Mouse (Mus musculus) forebrain, embryonic 14.5 days (tissue): ENCODE measurements at regions not wholly inside any gene's neighbourhood (a gene's known extent, or its start where the extent isn't known, plus 50 kb on each side); places are given as distances from the start of the nearest gene placed in this dataset.

Experiments
- ATAC-seq: fragments of 200-750 bp; cut with Nextera tagmentation; 2 replicates; pipeline ENCODE4 v1.8.0; 2017; ENCODE audit warnings: mild to moderate bottlenecking, moderate library complexity
- DNase-seq: peaks from one replicate; pipeline ENCODE4 v3.0.0-alpha.2; 2015; ENCODE audit warnings: low spot score
- H3K27ac ChIP-seq: fragments of 300-500 bp; sonication (generic); 2 replicates; pipeline ENCODE4 v1.5.1; 2014; ENCODE audit warnings: low read depth, mild to moderate bottlenecking, control low read depth, low read length, moderate library complexity
- H3K27me3 ChIP-seq: fragments of 300-500 bp; sonication (generic); replicated peaks from 2 replicates; pipeline ENCODE4 v1.6.1; 2014; ENCODE audit warnings: low read length, control low read depth, mixed read lengths; ENCODE audit not compliant: control insufficient read depth, insufficient read depth
- H3K36me3 ChIP-seq: fragments of 300-500 bp; sonication (generic); 2 replicates; pipeline ENCODE4 v1.6.1; 2014; ENCODE audit warnings: low read length, control low read depth; ENCODE audit not compliant: control insufficient read depth, insufficient read depth
- H3K4me1 ChIP-seq: fragments of 300-500 bp; sonication (generic); 2 replicates; pipeline ENCODE4 v1.6.1; 2014; ENCODE audit warnings: antibody characterized with exemption, low read length, control low read depth; ENCODE audit not compliant: control insufficient read depth, insufficient read depth
- H3K4me2 ChIP-seq: fragments of 300-500 bp; sonication (generic); 2 replicates; pipeline ENCODE4 v1.6.1; 2014; ENCODE audit warnings: mild to moderate bottlenecking, control low read depth, low read length
- H3K4me3 ChIP-seq: fragments of 300-500 bp; sonication (generic); 2 replicates; pipeline ENCODE4 v1.5.1; 2014; ENCODE audit warnings: low read depth, low read length, control low read depth
- H3K9ac ChIP-seq: fragments of 300-500 bp; sonication (generic); 2 replicates; pipeline ENCODE4 v1.6.1; 2014; ENCODE audit warnings: mild to moderate bottlenecking, low read length, control low read depth, moderate library complexity
- H3K9me3 ChIP-seq: fragments of 300-500 bp; sonication (generic); replicated peaks from 2 replicates; pipeline ENCODE4 v1.6.1; 2016; ENCODE audit warnings: low read length, control low read depth, mixed read lengths; ENCODE audit not compliant: control insufficient read depth
- WGBS: fragments of 180-500 bp; shearing (Covaris S2); extraction: QIAGEN DNeasy Blood & Tissue Kit; methylation state at CpG from one replicate; pipeline ENCODE4 v1.1.7; 2014; 5-methylcytosine and 5-hydroxymethylcytosine counted together

DNA sequence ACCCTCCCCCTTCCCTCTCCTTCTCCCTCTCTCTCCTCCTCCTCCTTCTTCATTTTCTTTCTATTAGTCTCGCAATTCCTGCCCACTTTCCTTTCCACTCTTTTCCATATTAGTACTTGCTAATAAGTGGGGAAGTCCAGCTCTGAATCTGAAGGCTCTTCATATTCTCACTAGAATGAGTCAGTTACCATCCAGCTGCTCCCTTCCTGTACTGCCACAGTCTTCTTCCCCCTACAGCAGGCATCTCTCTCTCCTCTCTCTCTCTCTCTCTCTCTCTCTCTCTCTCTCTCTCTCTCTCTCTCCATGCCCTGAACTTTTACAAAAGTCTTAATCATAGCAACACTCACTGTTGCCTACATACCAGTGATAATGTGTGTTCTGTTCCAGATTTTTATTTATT, 226.6 kb upstream of the Pter start:
- Histone ChIP-seq H3K36me3 (no peaks in the 10 kb centered on the region), H3K27ac (no peak overlapping the region), H3K9me3 (no peaks in the 10 kb centered on the region), H3K4me2 (no peak overlapping the region), H3K9ac (no peak overlapping the region), H3K4me1 (no peaks in the 10 kb centered on the region), H3K4me3 (no peak overlapping the region), H3K27me3 (no peaks in the 10 kb centered on the region)
- WGBS, result 68% methylated on average over 1 of the region's 1 CpGs
- ATAC-seq (no peak), DNase-seq (no peak)

DNA sequence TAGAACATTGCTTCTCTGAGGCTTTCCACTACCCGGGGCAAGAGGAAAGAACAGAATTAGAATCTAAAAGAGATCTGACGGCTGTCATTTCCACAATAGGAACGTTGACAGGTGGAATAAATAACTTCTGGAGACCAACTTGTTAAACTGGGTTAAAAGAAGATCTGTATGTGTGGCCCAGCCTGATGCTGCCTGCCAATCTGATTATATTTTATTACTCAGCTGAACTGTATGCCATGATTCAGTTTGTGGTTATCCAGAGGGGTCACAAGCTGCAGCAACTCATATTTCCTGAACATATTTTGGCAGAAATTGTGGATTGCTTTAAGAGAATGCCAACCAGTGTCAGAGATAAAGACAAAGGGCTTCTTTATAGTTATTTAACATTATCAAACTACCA, 224.5 kb upstream of the Pter start:
- Histone ChIP-seq H3K27me3 (no peaks in the 10 kb centered on the region), H3K9me3 (no peaks in the 10 kb centered on the region), H3K9ac (no peak overlapping the region), H3K4me2 (no peak overlapping the region), H3K36me3 (no peaks in the 10 kb centered on the region), H3K4me3 (no peak overlapping the region), H3K4me1 (no peaks in the 10 kb centered on the region), H3K27ac (no peak overlapping the region)
- WGBS, result 66% methylated on average over 3 of the region's 3 CpGs
- DNase-seq, result no peak
- ATAC-seq, result no peak

DNA sequence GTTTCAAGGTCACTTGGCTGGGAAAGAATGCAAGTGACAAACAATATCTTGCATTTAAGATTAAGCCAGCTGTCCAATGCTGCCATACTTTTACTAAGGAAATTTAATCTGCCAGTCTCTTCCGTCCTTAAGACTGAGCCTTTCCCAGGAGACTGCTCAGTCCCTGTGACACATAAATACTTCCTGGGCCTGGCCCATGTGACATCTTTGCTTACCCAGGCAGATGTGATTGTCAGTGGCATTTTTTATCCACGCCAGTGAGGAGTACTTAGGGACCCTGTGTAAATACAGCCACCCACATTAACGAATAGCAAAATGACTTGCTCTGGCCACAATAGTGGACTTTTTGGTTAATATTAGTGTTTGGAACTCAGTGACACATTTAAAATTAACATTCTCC, 216.3 kb upstream of the Pter start:
- Histone ChIP-seq H3K9me3 (no peaks in the 10 kb centered on the region), H3K4me3 (no peak overlapping the region), H3K36me3 (no peaks in the 10 kb centered on the region), H3K27me3 (no peaks in the 10 kb centered on the region), H3K27ac (no peak overlapping the region), H3K4me2 (no peak overlapping the region), H3K4me1 (no peaks in the 10 kb centered on the region), H3K9ac (no peak overlapping the region)
- WGBS, result 65% methylated on average over 3 of the region's 3 CpGs
- no peak for DNase-seq
- ATAC-seq, result no peak

- Histone ChIP-seq H3K27me3 (no peaks in the 10 kb centered on the region), H3K27ac (no peak overlapping the region), H3K4me1 (no peaks in the 10 kb centered on the region), H3K9ac (no peak overlapping the region), H3K4me2 (peak overlapping the region; percentile 21; the same call in 1 of the 2 replicates), H3K9me3 (no peaks in the 10 kb centered on the region), H3K36me3 (no peaks in the 10 kb centered on the region), H3K4me3 (no peak overlapping the region)
- DNase-seq (peak; percentile 84), ATAC-seq (peak; percentile 69)
- 37% methylated on average over 16 of the region's 16 CpGs for WGBS
Observed at GRCm38 (mm10) chr2:12709156-12709923, 214.5 kb upstream of the Pter start.

DNA sequence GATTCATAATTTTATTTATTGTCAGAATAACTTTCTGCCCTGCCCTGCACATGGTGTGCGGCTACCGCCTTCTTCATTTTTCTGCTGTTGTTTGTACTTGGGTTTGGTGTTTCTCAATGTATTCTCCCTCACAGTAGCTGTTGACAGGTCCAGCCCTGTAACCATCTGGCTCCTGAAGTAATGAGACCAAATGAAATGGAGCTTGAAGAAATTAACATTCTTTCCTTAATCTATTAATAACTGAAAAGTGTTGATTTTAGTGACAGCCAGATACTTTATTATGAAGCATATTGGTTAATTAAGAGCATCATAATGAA, 214.0 kb upstream of the Pter start:
- Histone ChIP-seq H3K4me1 (no peaks in the 10 kb centered on the region), H3K4me2 (peak overlapping the region; percentile 21; the same call in 1 of the 2 replicates), H3K9me3 (no peaks in the 10 kb centered on the region), H3K4me3 (no peak overlapping the region), H3K27me3 (no peaks in the 10 kb centered on the region), H3K27ac (no peak overlapping the region), H3K9ac (no peak overlapping the region), H3K36me3 (no peaks in the 10 kb centered on the region)
- ATAC-seq (peak; percentile 91), DNase-seq (peak; percentile 69)
- 59% methylated on average over 2 of the region's 2 CpGs for WGBS

- 27% methylated on average over 3 of the region's 3 CpGs for WGBS
Observed at GRCm38 (mm10) chr2:12716124-12717012, 207.5 kb upstream of the Pter start.

GRCm38 (mm10) chr2:12729251-12729650, 194.6 kb upstream of the Pter start:
- H3K4me3 ChIP-seq, result no peak overlapping the region
- no peaks in the 10 kb centered on the region for H3K36me3 ChIP-seq
- no peak overlapping the region for H3K4me2 ChIP-seq
- ATAC-seq (no peak), DNase-seq (no peak)
- H3K9me3 ChIP-seq, result no peaks in the 10 kb centered on the region
- no peaks in the 10 kb centered on the region for H3K27me3 ChIP-seq
- H3K4me1 ChIP-seq, result no peaks in the 10 kb centered on the region
- no peak overlapping the region for H3K9ac ChIP-seq
- no peak overlapping the region for H3K27ac ChIP-seq
- WGBS, result 71% methylated on average over 4 of the region's 4 CpGs

More at GRCm38 (mm10) chr2:12716124-12717012, 207.5 kb upstream of the Pter start:
- Histone ChIP-seq H3K9me3 (no peaks in the 10 kb centered on the region), H3K27ac (no peak overlapping the region), H3K4me2 (no peak overlapping the region), H3K36me3 (no peaks in the 10 kb centered on the region), H3K27me3 (no peaks in the 10 kb centered on the region), H3K4me1 (peaks cover 3% of the 10 kb centered on the region; the same call in 1 of the 2 replicates), H3K4me3 (no peak overlapping the region), H3K9ac (no peak overlapping the region)
- no peak for DNase-seq
- peak; percentile 32; the same call in 1 of the 2 replicates for ATAC-seq

DNA sequence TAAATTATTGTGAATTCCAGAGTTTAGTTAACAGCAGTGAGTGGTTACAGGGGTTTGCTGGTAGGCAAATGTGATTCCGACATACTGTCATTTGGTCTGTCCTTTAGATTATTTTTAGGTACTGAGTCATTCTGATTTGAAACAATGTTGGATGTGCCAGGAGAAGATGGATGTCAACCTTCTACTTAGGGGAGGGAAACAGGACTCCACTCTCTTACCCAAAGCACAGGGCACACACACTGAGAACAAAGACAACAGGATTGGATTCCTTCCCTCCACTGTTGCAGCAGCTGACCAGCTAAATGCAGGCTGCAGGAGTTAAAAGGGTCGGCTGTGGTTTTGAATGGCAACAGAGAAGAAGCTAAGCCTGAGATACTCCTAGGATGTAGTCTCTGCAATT, 186.7 kb upstream of the Pter start:
- Histone ChIP-seq H3K27ac (no peak overlapping the region), H3K36me3 (no peaks in the 10 kb centered on the region), H3K4me3 (no peak overlapping the region), H3K9me3 (no peaks in the 10 kb centered on the region), H3K4me1 (no peaks in the 10 kb centered on the region), H3K27me3 (no peaks in the 10 kb centered on the region), H3K9ac (no peak overlapping the region), H3K4me2 (no peak overlapping the region)
- 46% methylated on average over 2 of the region's 2 CpGs for WGBS
- ATAC-seq, result no peak
- DNase-seq, result no peak

DNA sequence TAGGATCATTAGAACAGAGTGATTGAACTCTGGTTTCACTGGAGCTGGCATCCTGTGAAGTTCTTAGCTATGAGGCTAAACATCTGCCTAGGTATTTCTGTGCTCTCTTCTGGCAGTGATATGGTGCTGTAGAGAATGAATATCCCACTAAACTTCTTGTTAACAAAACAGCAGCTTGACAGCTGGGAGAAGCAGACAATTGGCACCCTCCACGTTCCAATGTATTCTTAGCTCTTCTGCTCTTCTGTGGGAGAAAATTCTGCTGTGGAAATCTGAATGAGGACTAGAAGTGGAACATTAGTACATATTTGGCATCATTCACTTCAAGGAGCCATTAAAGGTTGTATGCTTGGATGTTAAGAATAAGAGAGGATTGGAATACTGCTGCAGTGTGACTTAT, 177.0 kb upstream of the Pter start:
- ATAC-seq, result no peak
- no peaks in the 10 kb centered on the region for H3K9me3 ChIP-seq
- no peaks in the 10 kb centered on the region for H3K4me1 ChIP-seq
- no peak overlapping the region for H3K4me3 ChIP-seq
- no peak for DNase-seq
- no peak overlapping the region for H3K9ac ChIP-seq
- WGBS, result 68% methylated on average over 1 of the region's 1 CpGs
- no peak overlapping the region for H3K27ac ChIP-seq
- no peak overlapping the region for H3K4me2 ChIP-seq
- no peaks in the 10 kb centered on the region for H3K36me3 ChIP-seq
- H3K27me3 ChIP-seq, result no peaks in the 10 kb centered on the region
